Mouse (Mus musculus) right cerebral cortex, adult 18-20 months (tissue): ENCODE results near the gene Rtn4r.

Source experiments
- DNase-seq: peaks from one replicate; pipeline ENCODE4 v3.0.0; 2022; ENCODE audit warnings: mixed read lengths

Rtn4r gene

DNA sequence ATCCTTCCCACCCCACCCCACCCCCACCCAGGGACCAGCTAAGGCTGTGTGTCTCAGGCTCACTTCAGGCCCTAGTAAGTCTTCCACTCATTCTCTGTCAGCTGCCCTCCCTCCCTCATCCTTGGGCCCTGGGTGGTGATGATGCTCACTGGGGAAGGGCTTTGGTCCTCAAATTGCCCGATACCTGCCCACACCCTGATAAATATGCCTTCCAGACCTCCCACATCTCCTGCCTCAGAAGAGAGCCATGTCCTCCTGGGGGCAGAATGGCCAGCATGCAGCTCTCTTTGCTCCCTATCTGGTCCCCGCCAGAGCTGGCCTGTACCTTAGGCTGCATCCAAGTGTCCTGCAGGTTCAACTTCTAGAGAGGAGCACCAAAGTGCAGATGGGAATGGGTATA, 2.3 kb upstream of the Rtn4r start:
- no peak for DNase-seq

DNA sequence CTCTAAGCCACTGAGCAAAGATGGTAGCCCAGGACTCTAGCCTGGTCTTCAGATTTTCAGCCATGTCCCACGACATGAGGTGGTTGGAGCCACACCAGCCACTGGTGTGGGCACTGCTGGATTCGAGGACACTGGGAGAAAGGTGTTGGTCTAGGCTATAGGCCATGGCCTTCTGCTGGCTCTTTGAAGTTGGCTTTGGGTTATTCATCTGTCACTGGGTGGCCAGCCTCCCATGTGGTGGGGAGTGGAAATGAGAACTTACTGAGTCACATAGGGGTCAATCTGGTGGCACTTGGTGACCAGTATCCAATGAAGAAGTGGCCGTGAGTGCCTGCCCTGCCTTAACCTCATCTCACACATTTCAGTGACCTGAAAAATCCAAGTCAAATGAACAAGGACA, 1.2 kb upstream of the Rtn4r start:
- DNase-seq, result no peak

DNA sequence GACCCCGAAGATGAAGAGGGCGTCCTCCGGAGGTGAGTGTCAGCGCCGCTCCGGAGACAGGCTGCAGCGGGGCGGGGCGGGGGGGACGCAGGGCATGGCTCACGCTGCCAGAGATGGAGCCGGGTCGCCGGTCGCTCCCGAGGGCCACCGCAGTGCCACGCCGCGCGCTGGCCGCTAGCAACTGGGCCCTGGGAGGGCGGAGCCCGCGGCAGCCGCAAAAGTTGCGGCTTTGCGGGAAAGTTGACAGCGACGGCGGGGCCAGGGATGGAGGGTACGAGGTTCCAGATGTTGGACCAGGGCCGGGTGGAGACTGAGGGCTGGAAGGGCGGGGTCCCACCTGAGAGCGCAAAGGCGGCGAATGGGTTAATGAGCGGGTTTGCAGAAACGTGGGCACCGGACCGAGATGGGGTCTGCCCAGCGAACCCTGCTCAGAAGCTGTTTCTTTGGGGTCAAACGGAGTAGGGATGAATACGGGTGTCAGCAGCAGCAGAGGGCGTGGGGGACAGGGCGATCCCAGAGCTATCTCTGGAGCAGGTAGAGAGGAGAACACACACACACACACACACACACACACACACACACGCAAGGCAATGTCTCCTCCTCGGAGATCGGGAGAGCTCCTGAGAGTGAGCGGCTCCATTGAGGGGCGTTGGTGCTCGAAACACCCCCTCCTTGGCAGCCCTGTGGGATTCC, 575 bp downstream of the Rtn4r start:
- DNase-seq, result no peak

DNA sequence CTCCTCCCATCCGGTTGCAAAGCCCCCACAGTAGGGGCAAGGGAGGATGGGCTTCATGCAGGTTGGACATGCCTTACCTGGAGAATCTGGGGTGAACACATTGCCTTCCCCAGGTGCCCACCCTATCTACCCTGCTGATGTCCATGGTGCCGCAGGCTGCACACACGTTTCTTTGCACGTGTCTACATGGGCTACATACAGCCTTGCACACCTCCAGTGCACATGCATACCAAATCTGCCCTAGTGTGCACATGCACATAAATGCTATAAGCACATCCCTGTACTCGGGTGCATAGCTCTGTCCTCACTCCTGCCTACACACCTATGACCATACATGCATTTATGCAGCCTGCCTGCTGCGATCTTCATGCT, 1.1 kb downstream of the Rtn4r start:
- DNase-seq, result no peak

DNA sequence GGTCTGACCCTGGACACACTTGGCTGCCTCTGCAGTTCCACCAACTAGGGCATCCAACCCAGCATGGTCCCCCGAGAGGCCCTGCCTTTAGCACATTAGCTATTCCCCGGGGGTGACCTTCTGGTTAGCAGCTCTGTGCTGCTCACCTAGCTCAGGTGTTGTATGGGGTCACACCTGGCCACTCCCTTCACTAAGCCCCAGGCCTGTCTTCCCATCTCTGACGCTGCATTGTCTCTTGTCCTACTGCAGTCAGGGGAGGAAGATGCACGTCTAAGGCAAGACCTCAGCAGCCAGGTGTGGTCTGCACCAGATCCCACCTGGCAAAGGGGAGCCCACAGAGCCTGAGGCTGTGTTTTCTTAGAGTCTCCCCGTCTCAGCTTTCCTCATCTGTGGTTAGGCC, 2.0 kb downstream of the Rtn4r start:
- DNase-seq, result no peak

DNA sequence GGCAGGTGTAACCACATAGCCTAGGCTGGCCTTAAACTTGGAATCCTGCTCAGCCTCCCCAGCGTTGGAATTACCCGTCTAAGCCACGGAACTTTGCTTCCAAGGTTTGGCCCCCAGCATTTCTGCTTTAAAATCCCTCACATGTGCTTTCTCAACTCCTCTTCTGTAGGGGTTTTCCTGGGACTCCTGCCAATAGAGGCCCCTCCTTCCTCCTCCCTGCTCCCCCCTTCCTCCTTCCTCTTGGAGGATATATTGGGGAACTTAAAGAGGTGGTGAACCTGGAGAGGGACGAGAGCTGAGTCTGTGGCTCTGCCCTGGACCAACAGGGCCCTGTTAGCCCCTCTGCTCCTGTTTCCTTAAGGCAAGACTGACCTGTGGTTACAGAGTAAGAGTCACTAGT, 2.8 kb downstream of the Rtn4r start:
- DNase-seq, result no peak

DNA sequence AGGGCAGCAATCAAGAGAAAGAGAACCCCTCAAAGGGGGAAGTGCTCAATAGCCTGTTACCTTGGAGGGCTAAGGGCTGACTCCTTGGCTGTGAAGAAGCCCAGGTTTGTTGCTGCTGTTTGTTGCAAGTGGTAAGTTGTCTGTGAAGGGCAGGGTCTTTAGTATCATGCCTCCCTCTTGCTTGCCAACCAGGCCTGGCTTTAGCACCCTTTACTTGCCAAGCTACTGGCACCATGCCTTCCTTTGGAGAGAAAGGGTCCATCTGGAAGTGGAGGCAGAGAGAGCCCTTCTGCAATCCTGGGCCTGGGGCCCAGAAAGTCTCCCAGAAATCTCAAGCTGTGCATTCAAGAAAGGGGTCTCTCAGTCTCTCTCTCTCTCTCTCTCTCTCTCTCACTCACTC, 3.3 kb downstream of the Rtn4r start:
- no peak for DNase-seq

DNA sequence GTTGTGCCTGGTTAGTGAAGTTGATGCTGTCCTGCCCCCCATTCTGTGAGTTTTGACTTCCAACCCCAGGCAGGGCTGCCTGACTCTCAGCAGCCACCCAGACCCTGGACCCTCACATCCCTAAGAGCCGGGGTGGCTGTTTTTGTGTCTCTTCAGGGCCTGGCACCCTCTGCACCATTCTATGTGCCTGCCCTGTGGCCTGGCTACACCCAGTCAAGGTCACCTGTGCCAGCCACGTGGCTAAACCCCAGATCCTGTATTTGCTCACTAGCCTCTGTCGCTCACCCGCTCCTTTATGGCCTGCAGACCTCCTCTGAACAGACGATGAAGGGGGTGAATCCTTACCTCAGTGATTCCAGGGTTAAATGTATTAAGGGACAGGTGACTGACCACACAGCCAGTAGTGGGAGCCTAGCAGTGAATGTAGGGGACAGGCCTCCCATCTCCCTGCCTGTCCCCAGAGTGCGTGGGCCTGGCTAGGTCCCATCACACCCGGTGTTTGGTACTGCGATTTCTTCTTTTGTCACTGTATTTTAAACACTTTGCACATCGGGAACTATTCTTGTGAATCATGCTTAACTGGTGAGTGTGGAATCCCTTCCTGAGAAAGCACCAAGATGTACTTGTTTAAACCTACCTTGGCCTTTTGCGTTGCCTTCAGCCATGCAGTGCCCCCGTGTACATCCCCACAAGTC, 4.0 kb downstream of the Rtn4r start:
- peak; percentile 78 for DNase-seq

DNA sequence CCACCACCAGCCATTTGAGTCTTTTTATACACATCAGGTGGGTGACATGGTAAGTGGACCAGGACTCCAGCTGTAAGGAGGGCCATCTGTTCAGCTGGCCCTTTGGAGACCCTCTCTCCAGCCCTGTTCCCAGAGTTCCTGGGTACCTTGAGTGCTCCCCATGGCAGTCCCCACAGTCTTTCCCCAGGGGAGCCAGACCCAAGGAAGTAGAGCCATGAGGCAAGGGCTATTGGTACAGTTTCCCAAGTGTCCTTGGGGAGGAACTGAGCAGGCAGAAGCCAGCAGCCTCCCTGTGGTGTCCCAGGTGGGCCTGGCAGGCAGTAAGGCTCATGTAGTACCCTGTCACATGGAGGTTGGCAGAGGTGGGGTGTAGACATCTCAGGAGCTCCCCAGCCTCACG, 4.6 kb downstream of the Rtn4r start:
- no peak for DNase-seq

DNA sequence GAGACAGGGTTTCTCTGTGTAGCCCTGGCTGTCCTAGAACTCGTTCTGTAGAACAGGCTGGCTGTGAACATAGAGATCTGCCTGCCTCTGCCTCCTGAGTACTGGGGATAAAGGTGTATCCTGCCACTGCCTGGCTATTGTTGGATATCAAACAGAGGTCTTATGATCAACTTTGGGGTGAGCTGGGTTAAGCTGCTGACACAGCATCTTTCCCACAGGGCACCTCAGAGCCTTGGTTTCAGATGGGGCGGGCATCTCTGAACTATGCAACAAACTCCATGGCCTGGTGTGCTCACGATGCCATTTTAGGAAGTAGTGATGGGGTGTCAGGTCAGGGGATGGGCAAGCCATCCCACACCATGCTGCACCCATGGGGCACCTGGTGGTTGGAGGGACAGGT, 5.1 kb downstream of the Rtn4r start:
- DNase-seq, result no peak

DNA sequence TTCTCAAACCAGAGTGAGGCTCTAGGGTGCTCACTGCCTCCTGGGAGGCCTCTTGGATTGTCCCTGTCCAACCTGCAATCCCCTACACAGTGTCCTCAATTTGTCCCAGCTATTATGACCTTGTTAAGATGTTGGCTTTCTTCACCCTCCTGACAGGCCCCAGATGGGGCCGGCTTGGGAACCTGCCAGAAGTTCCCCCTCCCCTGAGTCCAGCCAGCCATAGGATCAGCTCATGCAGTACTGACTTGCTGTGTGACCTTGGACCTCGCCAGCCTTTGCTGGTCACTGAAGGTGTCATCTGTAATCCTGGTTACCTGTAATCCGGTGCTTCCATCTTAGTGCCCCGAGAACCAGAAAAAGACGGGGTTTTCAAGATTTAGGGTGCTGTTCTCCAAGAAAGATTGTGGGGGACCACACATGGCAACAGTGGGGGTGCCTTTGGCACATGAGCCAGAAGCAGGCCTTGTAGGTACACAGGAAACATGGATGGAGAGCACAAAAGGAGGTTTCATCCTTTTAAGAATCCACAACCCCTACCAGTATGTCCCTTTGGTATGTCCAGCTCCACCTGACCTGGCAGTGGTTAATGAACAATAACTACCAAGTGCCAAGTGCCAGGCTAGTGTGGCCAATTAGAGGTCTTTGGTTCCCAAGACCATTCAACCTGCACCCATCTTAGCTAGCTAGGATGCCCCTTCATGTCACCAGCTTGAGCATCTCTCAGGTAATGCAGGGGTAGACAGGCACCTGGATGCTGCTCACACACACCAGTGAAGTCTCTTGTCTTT, 5.9 kb downstream of the Rtn4r start:
- no peak for DNase-seq

DNA sequence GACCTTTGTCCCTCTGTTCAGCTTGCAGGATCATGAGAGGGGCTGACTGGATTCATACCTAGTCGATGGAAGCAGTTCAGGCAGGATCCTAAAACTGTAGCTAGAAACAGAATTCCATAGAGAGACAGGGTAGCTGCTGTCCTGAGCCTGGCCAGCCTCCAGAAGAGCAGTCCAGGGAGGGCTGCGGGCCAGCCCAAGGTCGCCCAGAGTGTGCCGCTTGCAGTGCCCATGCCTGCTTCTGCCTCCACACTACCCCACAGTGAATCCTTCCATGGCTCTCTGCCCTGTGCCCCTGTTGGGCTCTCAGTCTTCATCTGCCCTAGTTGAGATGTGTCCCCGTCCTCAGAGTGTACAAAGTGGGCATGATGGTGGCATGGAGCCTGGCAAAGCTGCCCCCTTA, 7.8 kb downstream of the Rtn4r start:
- DNase-seq, result no peak

DNA sequence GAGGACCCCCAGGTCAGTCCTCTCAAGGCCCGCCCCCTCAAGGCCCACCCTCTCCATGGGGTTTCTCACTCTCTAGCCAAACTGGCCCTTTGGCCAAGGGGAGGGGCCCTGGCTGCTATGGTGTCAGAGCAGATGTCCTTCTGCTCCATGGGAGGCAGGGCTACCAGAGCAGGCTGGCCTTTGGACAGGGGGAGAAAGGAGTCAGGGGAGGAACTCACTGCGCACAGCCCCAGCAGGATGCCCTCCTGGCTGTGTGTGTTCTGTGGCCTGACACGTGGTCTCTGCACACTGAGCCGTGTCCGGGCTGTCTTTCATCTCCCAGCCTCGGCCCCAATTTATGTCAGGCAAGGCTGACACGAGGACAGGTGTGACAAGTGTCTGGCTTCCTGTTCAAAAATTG, 8.6 kb downstream of the Rtn4r start:
- no peak for DNase-seq

DNA sequence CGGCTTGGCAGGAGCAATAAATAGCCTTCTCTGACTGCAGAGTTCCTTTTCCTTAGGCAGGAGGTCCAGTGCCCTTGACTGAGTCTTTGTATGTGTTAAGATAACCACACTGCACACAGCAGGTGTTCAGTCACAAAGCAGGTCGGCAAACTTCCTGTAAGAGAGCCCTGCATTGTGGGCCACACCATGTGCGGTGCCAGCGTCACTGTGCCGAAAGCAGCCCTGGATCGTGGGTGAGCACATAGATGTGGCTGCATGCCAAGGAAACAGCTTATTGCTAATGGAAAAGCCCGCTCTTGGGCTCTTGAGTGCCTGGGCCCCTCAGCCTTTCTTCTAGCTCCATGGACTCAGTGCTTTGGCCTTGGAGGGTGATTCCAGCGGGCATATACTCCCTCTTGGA, 16.8 kb downstream of the Rtn4r start:
- DNase-seq, result peak; percentile 88

DNA sequence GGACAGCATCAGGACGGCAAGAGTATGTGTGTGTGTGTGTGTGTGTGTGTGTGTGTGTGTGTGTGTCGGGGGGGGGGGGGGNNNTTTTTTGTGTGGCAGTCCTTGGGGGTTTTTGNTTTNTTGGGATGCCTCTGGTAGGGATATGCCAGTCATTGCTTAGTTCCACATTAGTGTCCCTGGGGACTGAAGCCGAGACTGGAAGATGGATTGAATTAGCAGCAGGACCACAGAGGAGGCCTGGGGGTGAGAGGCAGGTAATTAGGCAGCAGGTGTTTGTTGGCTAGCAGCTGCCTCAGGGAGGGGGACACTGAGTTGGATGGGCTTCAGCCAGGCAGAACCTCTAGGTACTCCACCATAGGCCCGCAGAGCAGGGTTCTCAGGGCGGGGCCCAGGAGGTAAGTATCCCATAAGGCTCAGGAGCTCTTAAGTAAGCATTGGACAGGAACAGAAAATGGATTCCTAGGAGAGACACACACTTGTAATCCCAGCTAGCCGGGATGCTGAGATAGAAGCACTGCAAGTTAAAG, 18.0 kb downstream of the Rtn4r start:
- DNase-seq, result no peak

DNA sequence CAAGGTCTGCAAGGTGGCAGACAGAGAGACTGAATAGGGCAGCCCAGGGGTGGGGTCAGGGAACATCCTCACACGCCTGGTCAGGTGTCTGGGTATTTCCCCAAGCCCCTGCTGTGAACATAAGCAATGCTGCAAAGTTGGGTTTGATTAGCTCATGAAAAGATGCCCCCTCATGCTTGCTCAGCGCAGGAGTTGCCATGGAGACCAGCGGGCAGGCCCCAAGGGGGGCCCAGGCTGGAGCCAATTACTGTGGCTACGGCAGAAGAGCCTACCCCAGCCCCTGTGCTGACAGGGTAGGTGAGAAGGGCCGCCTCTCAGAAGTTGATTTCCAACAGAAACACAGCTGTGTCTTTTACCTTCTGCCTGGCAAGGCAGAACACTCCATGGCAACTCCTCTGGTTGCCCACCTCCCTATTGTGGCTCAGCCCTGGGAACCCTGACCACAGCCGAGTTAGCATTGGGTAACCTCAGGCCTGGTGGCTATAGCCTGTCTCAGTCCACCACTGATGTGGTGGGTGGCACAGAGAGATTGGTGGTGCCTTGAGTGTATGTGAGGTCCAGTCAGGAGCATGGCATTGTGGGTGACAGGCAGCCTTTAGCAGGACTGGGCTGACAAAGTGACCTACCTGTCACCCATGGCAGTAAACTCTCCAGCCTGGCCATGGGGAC, 20.9 kb downstream of the Rtn4r start:
- no peak for DNase-seq

DNA sequence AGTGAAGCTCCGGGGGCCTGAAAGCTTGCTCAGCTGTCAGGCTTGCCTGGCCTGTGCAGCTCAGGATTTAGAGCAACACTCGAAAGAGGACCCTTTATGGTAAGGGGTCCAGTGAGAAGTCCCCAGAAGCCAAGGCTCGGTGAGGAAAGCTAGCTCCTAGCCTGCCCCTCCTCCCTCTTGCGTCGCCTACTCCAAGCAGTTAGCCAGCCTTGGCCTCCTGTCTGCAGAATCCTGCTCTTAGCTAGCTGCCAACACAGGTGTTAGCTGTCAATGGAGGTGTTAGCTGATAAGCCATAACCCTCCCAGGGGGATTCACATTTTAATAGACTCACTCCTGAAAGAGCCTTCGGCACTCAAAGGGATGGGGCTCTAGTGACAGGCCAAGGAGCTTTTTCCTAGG, 21.8 kb downstream of the Rtn4r start:
- no peak for DNase-seq

DNA sequence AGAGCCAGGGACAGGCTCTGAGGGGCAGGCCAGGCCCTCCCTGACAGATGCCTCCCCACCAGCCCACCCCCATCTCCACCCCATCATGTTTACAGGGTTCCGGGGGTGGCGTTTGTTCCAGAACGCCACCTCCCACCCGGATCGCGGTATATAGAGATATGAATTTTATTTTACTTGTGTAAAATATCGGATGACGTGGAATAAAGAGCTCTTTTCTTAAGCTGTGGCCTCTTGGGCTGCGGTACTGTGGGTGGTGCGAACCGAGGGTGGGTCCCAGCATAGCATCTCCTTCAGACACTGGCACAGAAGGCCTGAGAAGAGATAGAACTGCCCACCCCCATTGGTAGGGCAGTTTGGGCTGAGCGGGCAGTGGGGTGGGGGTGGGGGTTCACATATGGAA, 24.7 kb downstream of the Rtn4r start:
- DNase-seq, result peak; percentile 85

DNA sequence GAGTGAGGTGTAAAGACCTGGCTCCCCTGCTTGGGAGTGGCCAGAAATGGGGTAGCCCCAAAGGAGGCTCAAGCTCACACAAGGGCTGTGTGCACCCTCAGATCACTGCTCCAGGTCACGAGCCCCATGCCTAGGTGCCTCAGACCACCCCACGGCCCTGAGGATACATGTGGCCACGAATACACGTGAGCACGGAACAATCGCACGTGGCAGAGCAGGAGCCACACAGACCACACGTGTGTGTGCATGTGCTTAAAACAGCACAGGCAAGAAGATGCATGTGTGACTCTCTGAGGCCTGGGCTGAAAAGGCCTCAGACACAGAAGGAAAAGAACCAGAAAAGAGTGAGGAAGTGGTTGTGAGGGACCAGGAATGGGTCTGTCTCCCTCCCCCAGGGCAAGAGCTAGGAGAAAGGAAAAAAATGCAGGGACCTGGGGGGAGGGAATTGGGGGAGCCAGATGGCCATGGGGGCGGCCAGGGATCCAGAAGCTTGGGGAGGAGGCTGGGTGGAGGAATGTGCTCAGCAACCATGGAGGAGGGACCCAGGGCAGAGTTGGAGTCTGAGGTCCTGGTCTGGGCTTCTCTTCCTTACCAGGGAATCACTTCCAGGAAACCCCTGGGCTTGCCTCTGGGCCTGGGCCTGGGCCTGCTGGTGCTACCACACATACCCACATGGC, 25.5 kb downstream of the Rtn4r start:
- DNase-seq, result peak; percentile 75

DNA sequence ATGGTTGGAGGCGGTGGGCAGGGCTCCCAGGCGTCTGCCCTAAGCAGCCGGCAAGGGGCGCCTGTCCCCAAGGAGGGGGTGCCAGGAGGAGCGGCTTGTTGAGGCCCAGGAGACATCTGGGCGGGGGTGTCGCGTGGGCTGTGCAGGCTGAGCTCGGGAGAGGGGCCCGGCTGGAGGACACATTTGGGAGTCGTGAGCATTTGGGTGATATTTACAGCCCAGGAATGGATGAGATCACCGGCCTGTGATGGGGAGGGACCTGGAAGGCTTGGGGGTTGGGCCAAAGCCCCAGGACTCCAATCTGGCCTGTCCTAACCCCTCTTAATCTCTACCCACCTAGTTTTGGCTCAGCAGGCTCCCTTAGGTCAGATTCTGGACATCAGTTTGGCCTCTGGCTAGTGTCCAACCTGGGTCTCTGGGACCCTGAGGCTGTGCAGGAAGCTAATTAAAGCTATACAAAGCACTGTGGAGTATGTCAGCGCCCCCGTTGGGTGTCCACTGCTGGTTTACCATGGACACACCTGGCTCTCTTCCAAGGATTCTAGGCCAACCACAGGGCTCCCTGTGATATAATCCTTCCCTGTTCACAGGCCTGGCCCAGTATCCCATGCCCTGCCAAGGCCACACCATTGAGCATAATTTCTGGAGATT, 27.2 kb downstream of the Rtn4r start:
- peak; percentile 94 for DNase-seq

DNA sequence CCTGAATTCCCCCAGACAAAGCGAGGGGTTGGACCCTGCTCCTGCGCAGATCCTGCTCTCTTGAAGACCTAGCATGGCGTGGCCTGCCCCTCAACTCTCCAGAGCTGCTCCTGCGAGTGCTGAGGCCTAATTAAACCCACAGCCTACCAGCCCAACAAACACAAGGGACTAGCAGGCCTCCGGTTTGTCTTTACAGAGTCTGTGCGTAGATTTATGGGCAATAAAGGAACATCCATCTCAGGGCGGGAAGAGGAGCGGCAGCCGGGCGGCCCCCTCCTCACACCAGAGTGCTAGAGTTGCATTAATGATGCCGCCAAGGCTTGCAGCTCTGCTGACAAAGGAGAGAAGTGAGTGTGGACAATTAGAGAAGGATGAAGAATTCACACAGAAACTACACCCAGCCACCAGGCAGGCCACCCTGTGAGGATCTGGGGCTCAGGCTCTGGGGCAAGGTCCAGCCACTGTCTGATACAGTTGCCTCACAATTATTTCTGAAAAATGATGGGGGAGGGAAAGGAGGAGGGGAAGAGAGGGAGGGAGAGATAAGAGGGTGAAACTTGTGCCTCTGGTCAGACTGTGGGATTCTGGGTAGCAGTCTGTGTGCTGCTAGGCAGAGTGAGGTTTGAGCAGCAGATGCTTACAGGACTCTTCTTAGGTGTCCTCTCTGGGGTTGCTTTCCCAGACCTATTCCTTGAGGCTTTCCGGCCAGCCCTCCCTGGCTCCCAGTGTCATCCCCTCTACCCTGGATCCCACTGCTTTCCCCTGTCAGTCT, 29.3 kb downstream of the Rtn4r start:
- no peak for DNase-seq
